ENCODE assay signal across 17 mouse cellular contexts in the genomic region with DNA sequence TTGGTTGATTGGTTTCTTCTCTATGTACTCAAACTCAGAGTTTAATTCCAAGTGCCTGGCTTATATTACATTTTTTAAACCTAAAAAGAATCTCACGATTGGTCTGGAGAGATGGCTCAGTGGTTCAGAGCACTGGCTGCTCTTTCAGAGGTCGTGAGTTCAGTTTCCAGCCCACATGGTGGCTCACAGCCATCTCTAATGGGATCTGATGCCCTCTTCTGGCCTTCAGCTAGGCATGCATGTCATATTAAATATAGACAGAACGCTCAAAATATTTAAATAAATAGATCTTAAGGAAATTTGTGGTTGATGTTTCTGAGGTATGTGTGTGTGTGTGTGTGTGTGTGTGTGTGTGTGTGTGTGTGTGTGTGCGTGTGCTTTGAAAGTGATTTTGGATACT.
A peak's percentile ranks its signal among the peaks of the same experiment; 100 is the strongest.
DNase-seq lines count a peak whose midpoint lies in the region; ATAC-seq and TF ChIP-seq lines count a peak whose summit lies in the region.
"Had no signal": no experiment of that assay in that cellular context is flagged by ENCODE, and none has a peak within 500 bp of the region (broad histone marks: within the 10 kb centered on the region; RNA-seq: fewer than 3 reads in every experiment).

No protein-coding gene starts in this region.

- H3K9me3 ChIP-seq in intestine, postnatal 0 days (ENCODE audit: control insufficient read depth) = no peaks in the 10 kb centered on the region
- H3K9me3 ChIP-seq in intestine, embryonic 16.5 days (ENCODE audit: control insufficient read depth, low read length) = no peaks in the 10 kb centered on the region
- H3K9me3 ChIP-seq: liver, embryonic 13.5 days; midbrain, embryonic 15.5 days had no signal

- H3K4me3 ChIP-seq in intestine, postnatal 0 days (ENCODE audit: low read depth, low read length) = no peak overlapping the region
- H3K4me3 ChIP-seq in intestine, embryonic 16.5 days (ENCODE audit: low read length) = no peak overlapping the region
- H3K4me3 ChIP-seq: erythroblast, embryonic 14.5 days; liver, embryonic 13.5 days; midbrain, embryonic 15.5 days had no signal

- no peak overlapping the region for H3K9ac ChIP-seq in intestine, postnatal 0 days (ENCODE audit: low read depth, low read length)
- no peak overlapping the region for H3K9ac ChIP-seq in intestine, embryonic 16.5 days (ENCODE audit: low read depth, low read length)
- H3K9ac ChIP-seq: liver, embryonic 13.5 days; midbrain, embryonic 15.5 days had no signal

- ATAC-seq in intestine, postnatal 0 days = no peak
- no peak for ATAC-seq in intestine, embryonic 16.5 days
- ATAC-seq: midbrain, embryonic 15.5 days; Patski had no signal

- H3K4me2 ChIP-seq in intestine, postnatal 0 days (replicated peaks; ENCODE audit: low read depth) = no peak overlapping the region
- no peak overlapping the region for H3K4me2 ChIP-seq in intestine, embryonic 16.5 days (ENCODE audit: low read depth, low read length)
- H3K4me2 ChIP-seq: liver, embryonic 13.5 days; midbrain, embryonic 15.5 days had no signal

- peaks cover 50% of the 10 kb centered on the region for H3K36me3 ChIP-seq in intestine, postnatal 0 days (ENCODE audit: control insufficient read depth, insufficient read depth)
- H3K36me3 ChIP-seq in intestine, embryonic 16.5 days (ENCODE audit: control insufficient read depth, insufficient read depth, low read length) = peaks cover 31% of the 10 kb centered on the region; the same call in 1 of the 2 replicates

- H3K4me1 ChIP-seq in intestine, postnatal 0 days (replicated peaks; ENCODE audit: control insufficient read depth, insufficient read depth, low read length) = no peaks in the 10 kb centered on the region
- no peaks in the 10 kb centered on the region for H3K4me1 ChIP-seq in intestine, embryonic 16.5 days (ENCODE audit: control insufficient read depth, insufficient read depth, low read length)
- H3K4me1 ChIP-seq: liver, embryonic 13.5 days; midbrain, embryonic 15.5 days had no signal

- WGBS in intestine, postnatal 0 days = 65% methylated on average over 4 of the region's 4 CpGs
- WGBS in intestine, embryonic 16.5 days = 66% methylated on average over 4 of the region's 4 CpGs

- no peak overlapping the region for H3K27ac ChIP-seq in intestine, postnatal 0 days (ENCODE audit: low read depth, low read length)
- H3K27ac ChIP-seq in intestine, embryonic 16.5 days (ENCODE audit: low read length) = no peak overlapping the region
- H3K27ac ChIP-seq: liver, embryonic 13.5 days; midbrain, embryonic 15.5 days had no signal

- H3K27me3 ChIP-seq in intestine, postnatal 0 days (replicated peaks; ENCODE audit: control insufficient read depth, insufficient read depth, low read length) = no peaks in the 10 kb centered on the region
- H3K27me3 ChIP-seq in intestine, embryonic 16.5 days (replicated peaks; ENCODE audit: control insufficient read depth, insufficient read depth, low read length) = no peaks in the 10 kb centered on the region
- H3K27me3 ChIP-seq: liver, embryonic 13.5 days; midbrain, embryonic 15.5 days; Patski had no signal

- peak; percentile 45 to 47 for DNase-seq in cerebellum, adult 18-20 months
- no peak for DNase-seq in cerebellum, postnatal 4 days (ENCODE audit: low spot score in 2 of 2)
- peak; percentile 20 for DNase-seq in thymus, postnatal 0 days (ENCODE audit: low spot score)
- no peak for DNase-seq in thymus, postnatal 4 days
- no peak for DNase-seq in layer of hippocampus, postnatal 36 days
- DNase-seq in frontal cortex, adult 2 months (ENCODE audit: extremely low spot score in 1 of 2, low spot score in 1 of 2) = no peak
- DNase-seq: adrenal gland, postnatal 25 days; gastrocnemius, postnatal 14 days; heart, postnatal 36 days; kidney, adult 9 months; liver, embryonic 13.5 days; right cerebral cortex, postnatal 4 days had no signal

- TF ChIP-seq CTCF in intestine, postnatal 0 days (IDR thresholded peaks at IDR 0.05; ENCODE audit: low read depth) = peak; percentile 62

Comparison
In these comparisons a context has a peak if more than half of its experiments do, and no peak if none do; other contexts are left out.
1. DNase-seq: peak in cerebellum, adult 18-20 months (2 of 2) and thymus, postnatal 0 days (single experiment); none in cerebellum, postnatal 4 days (0 of 2), thymus, postnatal 4 days (single experiment), layer of hippocampus, postnatal 36 days (0 of 2) and frontal cortex, adult 2 months (0 of 2).